Mouse (Mus musculus) lung, postnatal 0 days (tissue): ENCODE data around the gene Rassf6. TPM values are rescaled to one million over a fixed set of nuclear protein-coding genes. Genes with fewer than 3 reads are reported as not detected.

Source experiments
- ATAC-seq: fragments of 200-750 bp; cut with Nextera tagmentation; 2 replicates; pipeline ENCODE4 v1.8.0; 2017; ENCODE audit warnings: moderate library complexity
- DNase-seq: peaks from one replicate; pipeline ENCODE4 v3.0.0-alpha.2; 2016; ENCODE audit warnings: low spot score
- H3K27ac ChIP-seq: fragments of 300-500 bp; sonication (generic); 2 replicates; pipeline ENCODE4 v1.5.1; 2014; ENCODE audit warnings: antibody characterized with exemption, mild to moderate bottlenecking, low read length, mixed read lengths
- H3K27me3 ChIP-seq: fragments of 300-500 bp; sonication (generic); replicated peaks from 2 replicates; pipeline ENCODE4 v1.6.1; 2014; ENCODE audit warnings: low read length, mixed read lengths; ENCODE audit not compliant: insufficient read depth
- H3K36me3 ChIP-seq: fragments of 300-500 bp; sonication (generic); 2 replicates; pipeline ENCODE4 v1.6.1; 2014; ENCODE audit warnings: low read length, mixed read lengths; ENCODE audit not compliant: insufficient read depth
- H3K4me1 ChIP-seq: fragments of 300-500 bp; sonication (generic); 2 replicates; pipeline ENCODE4 v1.6.1; 2014; ENCODE audit warnings: antibody characterized with exemption, low read depth, low read length, mixed read lengths; ENCODE audit not compliant: insufficient read depth
- H3K4me2 ChIP-seq: fragments of 300-500 bp; sonication (generic); replicated peaks from 2 replicates; pipeline ENCODE4 v1.6.1; 2014; ENCODE audit warnings: low read depth, mild to moderate bottlenecking, low read length, moderate library complexity, mixed read lengths
- H3K4me3 ChIP-seq: fragments of 300-500 bp; sonication (generic); 2 replicates; pipeline ENCODE4 v1.5.1; 2014; ENCODE audit warnings: low read depth, low read length
- H3K9ac ChIP-seq: fragments of 300-500 bp; sonication (generic); replicated peaks from 2 replicates; pipeline ENCODE4 v1.6.1; 2014; ENCODE audit warnings: low read depth, mild to moderate bottlenecking
- H3K9me3 ChIP-seq: fragments of 300-500 bp; sonication (generic); 2 replicates; pipeline ENCODE4 v1.6.1; 2016; ENCODE audit warnings: low read length, mixed read lengths
- CTCF ChIP-seq: IDR thresholded peaks from 2 replicates; pipeline ENCODE4 v1.5.1; 2016; ENCODE audit warnings: antibody characterized with exemption, mild to moderate bottlenecking
- EP300 ChIP-seq: IDR thresholded peaks from 2 replicates; pipeline ENCODE4 v1.6.1; 2016; ENCODE audit warnings: antibody characterized with exemption, mild to moderate bottlenecking, control low read depth
- WGBS: fragments of 180-500 bp; shearing (Covaris S2); extraction: QIAGEN DNeasy Blood & Tissue Kit; methylation state at CpG from one replicate; pipeline ENCODE4 v1.1.7; 2014; 5-methylcytosine and 5-hydroxymethylcytosine counted together
- polyA plus RNA-seq: library from polyadenylated mRNA; unstranded; fragments of >200 nt; fragmentation: Nextera tagmentation; extraction: Ambion mirVana; gene quantifications from 2 replicates; pipeline ENCODE4 v1.2.1, GENCODE M21; 2015

Gene Rassf6
- polyA plus RNA-seq, 1 experiment from 2014 or later = 6.8 TPM

DNA sequence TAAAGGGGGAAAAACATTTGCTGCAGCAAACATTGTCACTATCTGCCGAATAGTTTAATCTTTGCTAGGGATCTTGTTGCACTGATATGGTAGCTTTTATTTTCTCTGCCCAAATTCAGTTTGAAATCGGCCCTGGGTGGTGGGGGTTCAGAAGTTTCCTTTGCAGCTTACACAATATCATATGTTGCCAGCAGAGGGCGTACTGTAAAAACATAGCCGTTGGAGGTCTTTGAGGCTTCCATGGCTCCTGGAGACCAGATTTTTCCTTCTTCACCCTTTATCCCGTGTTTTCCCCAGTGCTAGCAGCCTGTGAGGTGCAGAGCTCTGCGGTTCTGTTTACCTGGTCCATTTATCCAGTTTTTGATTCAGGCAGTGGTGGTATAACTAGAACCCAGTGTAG, 39.0 kb downstream of the Rassf6 start:
- H3K4me3 ChIP-seq = no peak overlapping the region
- no peak overlapping the region for H3K4me2 ChIP-seq
- H3K9ac ChIP-seq = no peak overlapping the region
- H3K27me3 ChIP-seq = no peaks in the 10 kb centered on the region
- H3K4me1 ChIP-seq = no peaks in the 10 kb centered on the region
- DNase-seq = peak; percentile 75
- TF ChIP-seq EP300 (no peak), CTCF (peak; percentile 75)
- no peak; the same call in 1 of the 2 replicates for ATAC-seq
- no peaks in the 10 kb centered on the region for H3K36me3 ChIP-seq
- H3K27ac ChIP-seq = no peak overlapping the region
- WGBS = 10% methylated on average over 6 of the region's 6 CpGs
- no peaks in the 10 kb centered on the region for H3K9me3 ChIP-seq

- no peak for ATAC-seq
- no peak for TF ChIP-seq CTCF
- TF ChIP-seq EP300 = no peak
- DNase-seq = no peak
- Histone ChIP-seq H3K27me3 (no peaks in the 10 kb centered on the region), H3K4me2 (no peak overlapping the region), H3K4me3 (no peak overlapping the region), H3K9me3 (no peaks in the 10 kb centered on the region), H3K27ac (no peak overlapping the region), H3K36me3 (no peaks in the 10 kb centered on the region), H3K4me1 (no peaks in the 10 kb centered on the region), H3K9ac (no peak overlapping the region)
- 77% methylated on average over 6 of the region's 6 CpGs for WGBS
These were observed 44.3 kb downstream of the Rassf6 start for GRCm38 (mm10) chr5:90596155-90596554.

DNA sequence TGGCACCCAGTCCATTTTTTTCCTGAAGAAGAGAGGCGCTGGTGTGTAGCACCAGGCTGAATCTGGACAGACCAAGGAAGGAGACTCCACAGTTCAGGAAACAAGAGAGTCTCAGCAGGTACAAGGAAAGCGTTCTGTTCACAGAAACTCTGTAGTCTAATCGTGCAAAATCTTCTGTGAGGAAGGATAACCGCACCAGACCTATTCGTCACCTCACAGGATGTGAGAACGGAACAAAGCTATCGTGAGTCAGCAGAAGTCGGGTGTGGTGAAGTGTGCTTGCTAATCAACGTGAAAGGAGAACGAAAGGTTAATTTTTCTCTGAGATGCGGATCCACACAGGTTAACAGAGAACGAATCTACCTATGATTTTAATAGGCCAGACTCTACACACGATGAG, 45.5 kb downstream of the Rassf6 start:
- 69% methylated on average over 13 of the region's 13 CpGs for WGBS
- ATAC-seq = no peak
- Histone ChIP-seq H3K27me3 (no peaks in the 10 kb centered on the region), H3K9ac (no peak overlapping the region), H3K36me3 (no peaks in the 10 kb centered on the region), H3K27ac (no peak overlapping the region), H3K9me3 (no peaks in the 10 kb centered on the region), H3K4me1 (no peaks in the 10 kb centered on the region), H3K4me2 (no peak overlapping the region), H3K4me3 (no peak overlapping the region)
- TF ChIP-seq CTCF (no peak), EP300 (no peak)
- no peak for DNase-seq

DNA sequence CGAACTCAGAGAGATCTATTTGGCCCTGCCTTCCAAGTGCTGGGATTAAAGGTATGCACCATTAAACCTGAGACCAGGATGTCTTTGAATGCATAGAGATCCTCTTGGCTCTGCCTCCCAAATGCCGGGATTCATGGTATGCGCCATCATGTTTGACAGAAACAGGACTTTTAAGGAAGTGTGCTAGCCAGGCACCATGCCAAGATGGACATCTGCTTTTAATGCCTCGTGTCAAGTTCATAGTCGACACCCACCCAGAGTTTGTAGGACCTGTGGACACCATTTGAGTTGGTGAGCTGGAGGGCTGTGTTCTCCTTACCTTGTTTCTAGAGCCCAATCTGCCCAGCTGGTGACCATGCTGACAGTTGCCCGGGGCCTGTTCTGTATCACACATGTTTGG, 48.5 kb downstream of the Rassf6 start:
- no peaks in the 10 kb centered on the region for H3K27me3 ChIP-seq
- H3K9me3 ChIP-seq = no peaks in the 10 kb centered on the region
- H3K4me3 ChIP-seq = no peak overlapping the region
- 63% methylated on average over 6 of the region's 6 CpGs for WGBS
- H3K36me3 ChIP-seq = no peaks in the 10 kb centered on the region
- H3K4me1 ChIP-seq = peaks cover 3% of the 10 kb centered on the region; the same call in 1 of the 2 replicates
- H3K9ac ChIP-seq = no peak overlapping the region
- no peak overlapping the region for H3K4me2 ChIP-seq
- H3K27ac ChIP-seq = no peak overlapping the region
- TF ChIP-seq EP300 (no peak), CTCF (no peak)
- DNase-seq (no peak), ATAC-seq (no peak)

- H3K4me3 ChIP-seq = no peak overlapping the region
- 78% methylated on average over 10 of the region's 10 CpGs for WGBS
- no peaks in the 10 kb centered on the region for H3K27me3 ChIP-seq
- DNase-seq (no peak), ATAC-seq (no peak)
- no peak for TF ChIP-seq CTCF
- TF ChIP-seq EP300 = no peak
- no peak overlapping the region for H3K9ac ChIP-seq
- H3K9me3 ChIP-seq = no peaks in the 10 kb centered on the region
- peaks cover 3% of the 10 kb centered on the region; the same call in 1 of the 2 replicates for H3K4me1 ChIP-seq
- no peak overlapping the region for H3K27ac ChIP-seq
- H3K4me2 ChIP-seq = no peak overlapping the region
- H3K36me3 ChIP-seq = no peaks in the 10 kb centered on the region
These were observed 49.8 kb downstream of the Rassf6 start for GRCm38 (mm10) chr5:90590676-90591075.

DNA sequence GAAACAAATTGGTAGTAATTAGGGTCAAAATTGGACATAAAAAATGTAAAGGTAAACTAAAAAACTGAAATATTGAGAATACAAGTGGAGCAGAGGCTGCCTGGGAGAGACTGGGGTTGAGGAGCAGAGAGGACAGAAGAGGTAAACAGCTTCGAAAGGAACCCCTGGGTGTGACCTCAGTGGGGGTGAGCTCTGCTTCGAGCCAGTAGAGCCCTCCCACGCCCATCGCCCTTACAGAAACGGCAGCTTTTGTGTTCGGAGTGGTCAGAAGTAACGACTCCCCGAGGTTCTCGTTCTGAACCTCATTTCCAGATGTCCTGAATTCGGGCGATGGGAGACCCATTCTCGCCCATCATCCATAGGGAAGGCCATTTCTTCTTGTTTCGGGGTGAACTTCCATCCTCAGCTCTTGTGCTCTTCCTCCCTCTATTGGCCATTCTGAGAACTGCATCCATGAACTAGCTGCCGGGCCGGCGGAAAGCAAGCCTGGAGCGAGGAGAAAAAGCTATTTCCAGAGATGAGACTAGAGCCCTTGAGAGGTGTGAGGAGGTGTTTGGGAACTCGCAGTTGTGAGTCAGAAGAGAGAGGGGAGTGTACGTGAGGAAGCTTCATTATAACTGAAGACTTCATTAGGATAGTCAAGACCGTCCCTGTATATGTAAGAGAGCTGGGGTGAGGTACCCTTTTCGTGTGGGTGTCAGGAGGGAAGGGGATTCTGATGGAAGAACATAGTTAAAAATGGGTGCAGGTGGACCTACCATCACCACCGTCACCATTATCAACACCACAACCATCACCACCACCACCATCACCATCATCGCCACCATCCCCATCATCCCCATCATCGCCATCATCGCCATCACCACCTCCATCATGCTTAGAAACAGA, 51.5 kb downstream of the Rassf6 start:
- ATAC-seq (peak; percentile 47; the same call in 1 of the 2 replicates), DNase-seq (peak; percentile 82)
- Histone ChIP-seq H3K9me3 (no peaks in the 10 kb centered on the region), H3K27me3 (no peaks in the 10 kb centered on the region), H3K36me3 (no peaks in the 10 kb centered on the region), H3K4me2 (peak overlapping the region; percentile 49), H3K4me3 (peak overlapping the region; percentile 24; the same call in 1 of the 2 replicates), H3K9ac (no peak overlapping the region), H3K27ac (no peak overlapping the region), H3K4me1 (peaks cover 3% of the 10 kb centered on the region; the same call in 1 of the 2 replicates)
- 23% methylated on average over 25 of the region's 25 CpGs for WGBS
- TF ChIP-seq CTCF (peak; percentile 97), EP300 (no peak)
